In the genomic region with DNA sequence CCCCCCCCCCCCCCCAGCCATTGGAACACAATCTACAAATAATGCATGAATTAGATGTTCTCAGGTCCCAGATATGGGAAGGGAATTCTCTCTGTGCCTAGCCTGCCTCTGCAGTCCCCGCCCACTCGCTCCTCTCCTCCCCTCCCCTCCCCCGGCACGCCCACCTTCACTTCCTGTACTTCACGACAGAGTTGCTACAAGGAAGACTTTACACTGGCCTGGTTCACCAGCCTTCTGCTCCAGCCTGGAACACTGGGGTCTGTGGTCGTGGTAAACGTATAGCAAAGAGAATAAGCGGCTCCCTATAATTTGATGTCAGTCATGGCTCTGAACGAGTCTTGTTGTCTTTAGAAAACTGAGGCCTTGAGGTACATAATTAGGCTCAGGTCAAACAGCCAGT, we compare ENCODE assay signal across 8 mouse cellular contexts. TPM values are rescaled to one million over a fixed set of nuclear protein-coding genes. Genes with fewer than 3 reads are reported as not detected.
DNase-seq lines count a peak whose midpoint lies in the region; ATAC-seq lines count a peak whose summit lies in the region.

No protein-coding gene starts in this region.

- no peaks in the 10 kb centered on the region for H3K27me3 ChIP-seq in midbrain, embryonic 14.5 days (ENCODE audit: control insufficient read depth, insufficient read depth, low read length)
- H3K27me3 ChIP-seq in midbrain, embryonic 16.5 days (ENCODE audit: control insufficient read depth, insufficient read depth, low read depth, low read length): no peaks in the 10 kb centered on the region
- no peaks in the 10 kb centered on the region for H3K27me3 ChIP-seq in embryonic facial prominence, embryonic 12.5 days
- H3K27me3 ChIP-seq in forebrain, embryonic 14.5 days (replicated peaks; ENCODE audit: control insufficient read depth, insufficient read depth, low read length): no peaks in the 10 kb centered on the region

- no peaks in the 10 kb centered on the region for H3K9me3 ChIP-seq in midbrain, embryonic 14.5 days (ENCODE audit: control insufficient read depth, low read length)
- H3K9me3 ChIP-seq in midbrain, embryonic 16.5 days (replicated peaks; ENCODE audit: control insufficient read depth, low read length, poor library complexity, severe bottlenecking): no peaks in the 10 kb centered on the region
- H3K9me3 ChIP-seq in embryonic facial prominence, embryonic 12.5 days: no peaks in the 10 kb centered on the region
- H3K9me3 ChIP-seq in forebrain, embryonic 14.5 days (replicated peaks; ENCODE audit: control insufficient read depth, low read length): no peaks in the 10 kb centered on the region

- WGBS in midbrain, embryonic 14.5 days: 39% methylated on average over 9 of the region's 9 CpGs
- WGBS in midbrain, embryonic 16.5 days: 46% methylated on average over 9 of the region's 9 CpGs
- WGBS in embryonic facial prominence, embryonic 12.5 days: 28% methylated on average over 9 of the region's 9 CpGs
- 34% methylated on average over 9 of the region's 9 CpGs for WGBS in forebrain, embryonic 14.5 days

- H3K9ac ChIP-seq in midbrain, embryonic 14.5 days (replicated peaks; ENCODE audit: low read length): no peak overlapping the region
- no peak overlapping the region for H3K9ac ChIP-seq in midbrain, embryonic 16.5 days (ENCODE audit: low read depth, low read length)
- no peak overlapping the region for H3K9ac ChIP-seq in embryonic facial prominence, embryonic 12.5 days
- H3K9ac ChIP-seq in forebrain, embryonic 14.5 days (ENCODE audit: low read length): no peak overlapping the region

- no peaks in the 10 kb centered on the region for H3K4me1 ChIP-seq in midbrain, embryonic 14.5 days (ENCODE audit: control insufficient read depth, insufficient read depth, low read length)
- H3K4me1 ChIP-seq in midbrain, embryonic 16.5 days (ENCODE audit: control insufficient read depth, insufficient read depth, low read length): no peaks in the 10 kb centered on the region
- H3K4me1 ChIP-seq in embryonic facial prominence, embryonic 12.5 days: peaks cover 16% of the 10 kb centered on the region
- peaks cover 3% of the 10 kb centered on the region for H3K4me1 ChIP-seq in forebrain, embryonic 14.5 days (ENCODE audit: control insufficient read depth, insufficient read depth, low read length)

- H3K36me3 ChIP-seq in midbrain, embryonic 14.5 days (ENCODE audit: control insufficient read depth, insufficient read depth, low read length): no peaks in the 10 kb centered on the region
- H3K36me3 ChIP-seq in midbrain, embryonic 16.5 days (ENCODE audit: control insufficient read depth, insufficient read depth, low read length): no peaks in the 10 kb centered on the region
- H3K36me3 ChIP-seq in embryonic facial prominence, embryonic 12.5 days: no peaks in the 10 kb centered on the region
- H3K36me3 ChIP-seq in forebrain, embryonic 14.5 days (ENCODE audit: control insufficient read depth, insufficient read depth, low read length): no peaks in the 10 kb centered on the region

- H3K4me2 ChIP-seq in midbrain, embryonic 14.5 days (ENCODE audit: low read length): no peak overlapping the region
- H3K4me2 ChIP-seq in midbrain, embryonic 16.5 days (ENCODE audit: low read length): no peak overlapping the region
- peak overlapping the region; percentile 27; the same call in 1 of the 2 replicates for H3K4me2 ChIP-seq in embryonic facial prominence, embryonic 12.5 days (replicated peaks)
- H3K4me2 ChIP-seq in forebrain, embryonic 14.5 days (ENCODE audit: low read length): no peak overlapping the region

- no peak for ATAC-seq in midbrain, embryonic 14.5 days (ENCODE audit: low FRiP score, low TSS enrichment)
- ATAC-seq in midbrain, embryonic 16.5 days: no peak
- no peak for ATAC-seq in embryonic facial prominence, embryonic 12.5 days (ENCODE audit: insufficient number of reproducible peaks, insufficient read depth, low FRiP score, low TSS enrichment)
- ATAC-seq in forebrain, embryonic 14.5 days: no peak

- no peak overlapping the region for H3K4me3 ChIP-seq in midbrain, embryonic 14.5 days (replicated peaks; ENCODE audit: low read depth, low read length)
- no peak overlapping the region for H3K4me3 ChIP-seq in midbrain, embryonic 16.5 days (ENCODE audit: low read depth, low read length)
- H3K4me3 ChIP-seq in embryonic facial prominence, embryonic 12.5 days: no peak overlapping the region
- H3K4me3 ChIP-seq in forebrain, embryonic 14.5 days (ENCODE audit: low read depth, low read length): no peak overlapping the region

- peak; percentile 14 for DNase-seq in midbrain, embryonic 14.5 days
- peak; percentile 74 for DNase-seq in liver
- DNase-seq in spleen, postnatal 10 days (ENCODE audit: low spot score in 2 of 2): peak; percentile 41 to 83
- DNase-seq in gastrocnemius, postnatal 10 days: no peak
- no peak for DNase-seq in frontal cortex, postnatal 10 days (ENCODE audit: low spot score in 2 of 2)
- no peak for DNase-seq in forebrain, embryonic 14.5 days (ENCODE audit: low spot score)

- H3K27ac ChIP-seq in midbrain, embryonic 14.5 days (replicated peaks; ENCODE audit: low read depth, low read length): no peak overlapping the region
- H3K27ac ChIP-seq in midbrain, embryonic 16.5 days (ENCODE audit: low read length): no peak overlapping the region
- H3K27ac ChIP-seq in embryonic facial prominence, embryonic 12.5 days: no peak overlapping the region
- no peak overlapping the region for H3K27ac ChIP-seq in forebrain, embryonic 14.5 days (ENCODE audit: low read depth, low read length)

RNA-seq across cellular contexts. Expression of gene Traf1, which starts 3.7 kb away (rescaled TPM):
- 0.87 and 3.3 TPM in 2 replicates for polyA plus RNA-seq in midbrain, embryonic 14.5 days (2014; fragmentation: Nextera tagmentation; extraction: Ambion mirVana)
- 2.8 and 4.9 TPM in 2 replicates for polyA plus RNA-seq in midbrain, embryonic 16.5 days (2015; fragmentation: Nextera tagmentation; extraction: Ambion mirVana)
- 1.8 and 2.2 TPM in 2 replicates for polyA plus RNA-seq in embryonic facial prominence, embryonic 12.5 days (2016; fragmentation: Nextera tagmentation; extraction: Ambion mirVana)
- total RNA-seq in gastrocnemius, postnatal 10 days (2021): 1 to 10 TPM in 1 of 2 experiments, under 1 TPM in 1; 0.85 to 2.6 TPM
- polyA plus RNA-seq in forebrain, embryonic 14.5 days (2014; fragmentation: Nextera tagmentation; extraction: Ambion mirVana): 0.42 and 0.76 TPM in 2 replicates

RNA-seq across cellular contexts. Expression of gene Phf19, which starts 51.5 kb away (rescaled TPM):
- polyA plus RNA-seq in midbrain, embryonic 14.5 days (2014; fragmentation: Nextera tagmentation; extraction: Ambion mirVana): 0.93 and 1.6 TPM in 2 replicates
- polyA plus RNA-seq in midbrain, embryonic 16.5 days (2015; fragmentation: Nextera tagmentation; extraction: Ambion mirVana): 1.4 and 2.0 TPM in 2 replicates
- polyA plus RNA-seq in embryonic facial prominence, embryonic 12.5 days (2016; fragmentation: Nextera tagmentation; extraction: Ambion mirVana): 1.7 and 2.3 TPM in 2 replicates
- 1 to 10 TPM; 3.9 to 4.7 TPM for total RNA-seq in gastrocnemius, postnatal 10 days (2021)
- polyA plus RNA-seq in forebrain, embryonic 14.5 days (2014; fragmentation: Nextera tagmentation; extraction: Ambion mirVana): 4.7 and 6.2 TPM in 2 replicates

Comparison
In these comparisons a context has a peak if more than half of its experiments do, and no peak if none do; other contexts are left out.
1. DNase-seq: peak in midbrain, embryonic 14.5 days (single experiment), liver (single experiment) and spleen, postnatal 10 days (2 of 2); none in gastrocnemius, postnatal 10 days (single experiment), frontal cortex, postnatal 10 days (0 of 2) and forebrain, embryonic 14.5 days (single experiment).